Mouse (Mus musculus): ENCODE measurements at regions not wholly inside any gene's neighbourhood (a gene's known extent, or its start where the extent isn't known, plus 50 kb on each side); places are given as distances from the start of the nearest gene placed in this dataset.

- no peak overlapping the region for H3K9ac ChIP-seq (ENCODE audit: low read depth, low read length)
- TF ChIP-seq POLR2A (IDR thresholded peaks at IDR 0.05; ENCODE audit: extremely low read depth, insufficient read depth, low read length) (no peak), CTCF (IDR thresholded peaks at IDR 0.05; ENCODE audit: low read depth, low read length) (no peak)
These were observed 93.6 kb upstream of the Ifngr1 start for GRCm38 (mm10) chr10:19498112-19498511.

GRCm38 (mm10) chr10:19502874-19503273 is 88.9 kb upstream of the Ifngr1 start:
- no peak for DNase-seq (ENCODE audit: extremely low read depth, low read depth, low spot score)
- Histone ChIP-seq H3K27me3 (ENCODE audit: control insufficient read depth, insufficient read depth, low read length) (no peaks in the 10 kb centered on the region), H3K9ac (ENCODE audit: low read depth, low read length) (no peak overlapping the region), H3K4me3 (ENCODE audit: insufficient read depth, low read depth, low read length) (no peak overlapping the region), H3K27ac (replicated peaks; ENCODE audit: insufficient read depth, low read depth, low read length) (no peak overlapping the region), H3K36me3 (ENCODE audit: control insufficient read depth, insufficient read depth, low read length) (no peaks in the 10 kb centered on the region), H3K4me1 (ENCODE audit: control insufficient read depth, insufficient read depth, low read length) (no peaks in the 10 kb centered on the region), H3K79me2 (ENCODE audit: control insufficient read depth, insufficient read depth, low read length) (no peaks in the 10 kb centered on the region)
- 95% methylated on average over 4 of the region's 4 CpGs for WGBS
- TF ChIP-seq POLR2A (IDR thresholded peaks at IDR 0.05; ENCODE audit: extremely low read depth, insufficient read depth, low read length) (no peak), CTCF (IDR thresholded peaks at IDR 0.05; ENCODE audit: low read depth, low read length) (no peak)

More at GRCm38 (mm10) chr10:19498112-19498511, 93.6 kb upstream of the Ifngr1 start:
- Histone ChIP-seq H3K4me1 (ENCODE audit: control insufficient read depth, insufficient read depth, low read length) (no peaks in the 10 kb centered on the region; the same call in 1 of the 2 replicates), H3K4me3 (ENCODE audit: insufficient read depth, low read depth, low read length) (no peak overlapping the region), H3K36me3 (ENCODE audit: control insufficient read depth, insufficient read depth, low read length) (no peaks in the 10 kb centered on the region), H3K27ac (replicated peaks; ENCODE audit: insufficient read depth, low read depth, low read length) (no peak overlapping the region), H3K27me3 (ENCODE audit: control insufficient read depth, insufficient read depth, low read length) (no peaks in the 10 kb centered on the region), H3K79me2 (ENCODE audit: control insufficient read depth, insufficient read depth, low read length) (no peaks in the 10 kb centered on the region)
- no peak for DNase-seq (ENCODE audit: extremely low read depth, low read depth, low spot score)
- 86% methylated on average over 4 of the region's 4 CpGs for WGBS

DNA sequence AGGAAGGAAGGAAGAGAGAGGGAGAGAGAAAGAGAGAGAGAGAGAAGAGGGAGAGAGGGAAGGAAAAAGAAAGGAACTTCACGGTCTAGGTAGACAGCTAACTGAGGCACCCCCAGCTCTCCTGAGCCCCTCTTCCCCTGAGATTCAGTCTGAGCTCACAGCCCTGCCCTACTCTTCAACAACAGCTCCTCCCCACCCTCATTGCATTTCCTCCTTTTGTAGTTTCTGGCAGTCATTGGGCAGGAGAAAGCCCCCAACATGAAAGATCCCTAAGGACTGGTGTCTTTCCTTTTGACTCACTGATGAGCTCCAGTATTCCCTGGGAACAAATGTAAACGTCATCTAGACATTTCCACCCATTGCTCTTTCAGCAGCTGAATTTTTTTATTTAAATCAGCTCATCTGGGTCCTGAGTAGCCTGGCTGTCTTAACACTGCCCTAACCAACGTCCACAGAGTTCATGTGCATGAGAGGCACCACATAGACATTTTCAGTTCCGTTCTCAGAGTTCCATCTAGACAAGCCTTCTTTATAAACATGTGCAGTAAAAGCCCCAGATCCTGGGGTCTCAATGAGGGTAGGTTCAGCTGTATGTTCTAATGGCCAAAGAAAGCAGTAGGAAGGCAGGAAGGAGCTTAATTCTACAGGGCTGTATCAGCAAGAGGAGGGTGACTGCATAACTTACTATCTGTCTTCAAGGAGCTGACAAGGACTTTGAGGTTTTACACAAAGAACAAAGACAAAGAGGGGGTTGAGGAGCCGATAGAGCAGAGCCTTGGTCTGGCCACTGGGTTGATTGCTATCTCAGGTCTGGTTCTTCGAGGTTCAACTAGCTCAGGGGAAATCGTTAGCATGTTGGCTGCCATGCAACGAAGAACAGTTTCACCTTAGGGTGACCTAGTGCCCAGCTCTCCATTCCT is 87.6 kb upstream of the Ifngr1 start:
- H3K4me1 ChIP-seq (ENCODE audit: control insufficient read depth, insufficient read depth, low read length), result no peaks in the 10 kb centered on the region
- H3K79me2 ChIP-seq (ENCODE audit: control insufficient read depth, insufficient read depth, low read length), result no peaks in the 10 kb centered on the region
- no peaks in the 10 kb centered on the region for H3K36me3 ChIP-seq (ENCODE audit: control insufficient read depth, insufficient read depth, low read length)
- TF ChIP-seq POLR2A (IDR thresholded peaks at IDR 0.05; ENCODE audit: extremely low read depth, insufficient read depth, low read length), result no peak
- no peak for TF ChIP-seq CTCF (IDR thresholded peaks at IDR 0.05; ENCODE audit: low read depth, low read length)
- H3K27ac ChIP-seq (replicated peaks; ENCODE audit: insufficient read depth, low read depth, low read length), result no peak overlapping the region
- DNase-seq (ENCODE audit: extremely low read depth, low read depth, low spot score), result no peak
- WGBS, result 57% methylated on average over 8 of the region's 8 CpGs
- no peak overlapping the region for H3K9ac ChIP-seq (ENCODE audit: low read depth, low read length)
- H3K27me3 ChIP-seq (ENCODE audit: control insufficient read depth, insufficient read depth, low read length), result no peaks in the 10 kb centered on the region
- H3K4me3 ChIP-seq (ENCODE audit: insufficient read depth, low read depth, low read length), result no peak overlapping the region

DNA sequence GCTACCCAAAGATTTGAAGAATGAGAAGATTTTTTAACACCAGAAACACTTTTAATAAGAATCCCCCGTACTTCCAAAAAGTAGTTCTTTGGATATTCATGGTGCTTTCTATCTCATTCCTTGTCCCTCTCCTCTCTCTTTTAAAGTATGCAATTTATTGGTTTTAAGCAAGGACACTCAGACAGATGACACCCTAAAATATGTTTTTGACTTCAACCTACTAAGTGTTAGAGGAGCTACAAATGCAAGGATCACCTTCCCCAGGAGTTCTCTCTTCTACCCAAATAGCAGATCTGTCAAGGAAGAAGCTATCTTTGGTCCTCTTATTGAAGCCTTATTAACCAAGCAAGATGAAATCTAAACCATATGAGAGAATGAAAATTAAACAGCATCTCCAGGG is 86.6 kb upstream of the Ifngr1 start:
- Histone ChIP-seq H3K27ac (replicated peaks; ENCODE audit: insufficient read depth, low read depth, low read length) (no peak overlapping the region), H3K79me2 (ENCODE audit: control insufficient read depth, insufficient read depth, low read length) (no peaks in the 10 kb centered on the region), H3K27me3 (ENCODE audit: control insufficient read depth, insufficient read depth, low read length) (no peaks in the 10 kb centered on the region), H3K36me3 (ENCODE audit: control insufficient read depth, insufficient read depth, low read length) (no peaks in the 10 kb centered on the region), H3K9ac (ENCODE audit: low read depth, low read length) (no peak overlapping the region), H3K4me1 (ENCODE audit: control insufficient read depth, insufficient read depth, low read length) (no peaks in the 10 kb centered on the region), H3K4me3 (ENCODE audit: insufficient read depth, low read depth, low read length) (no peak overlapping the region)
- TF ChIP-seq CTCF (IDR thresholded peaks at IDR 0.05; ENCODE audit: low read depth, low read length), result no peak
- TF ChIP-seq POLR2A (IDR thresholded peaks at IDR 0.05; ENCODE audit: extremely low read depth, insufficient read depth, low read length), result no peak
- DNase-seq (ENCODE audit: extremely low read depth, low read depth, low spot score), result no peak
- 100% methylated on average over 1 of the region's 1 CpGs for WGBS

GRCm38 (mm10) chr10:19505979-19506378 is 85.8 kb upstream of the Ifngr1 start:
- WGBS, result 83% methylated on average over 6 of the region's 6 CpGs
- Histone ChIP-seq H3K4me1 (ENCODE audit: control insufficient read depth, insufficient read depth, low read length) (no peaks in the 10 kb centered on the region), H3K4me3 (ENCODE audit: insufficient read depth, low read depth, low read length) (no peak overlapping the region), H3K36me3 (ENCODE audit: control insufficient read depth, insufficient read depth, low read length) (no peaks in the 10 kb centered on the region), H3K27me3 (ENCODE audit: control insufficient read depth, insufficient read depth, low read length) (no peaks in the 10 kb centered on the region), H3K9ac (ENCODE audit: low read depth, low read length) (no peak overlapping the region), H3K79me2 (ENCODE audit: control insufficient read depth, insufficient read depth, low read length) (no peaks in the 10 kb centered on the region), H3K27ac (replicated peaks; ENCODE audit: insufficient read depth, low read depth, low read length) (no peak overlapping the region)
- TF ChIP-seq CTCF (IDR thresholded peaks at IDR 0.05; ENCODE audit: low read depth, low read length) (no peak), POLR2A (IDR thresholded peaks at IDR 0.05; ENCODE audit: extremely low read depth, insufficient read depth, low read length) (no peak)
- no peak for DNase-seq (ENCODE audit: extremely low read depth, low read depth, low spot score)

DNA sequence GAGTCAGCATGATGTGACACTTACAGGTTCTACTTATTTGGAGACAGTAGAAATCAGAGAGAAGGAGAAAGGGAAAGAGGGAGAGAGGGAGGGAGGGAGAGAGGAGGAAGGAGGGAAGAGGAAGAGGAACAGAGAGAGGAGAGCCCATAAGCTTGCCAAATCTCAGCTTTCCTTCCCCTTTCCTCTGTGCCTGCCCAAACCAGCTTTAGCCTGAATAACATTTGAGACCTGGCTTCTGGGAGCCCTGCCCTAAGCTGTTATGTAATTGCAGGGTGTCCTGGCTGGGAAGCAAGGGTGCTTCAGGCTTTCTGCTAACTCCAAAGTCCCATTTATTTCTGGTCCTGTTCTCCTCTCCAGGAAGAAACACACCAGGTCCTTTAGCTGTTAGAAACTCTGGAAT is 85.3 kb upstream of the Ifngr1 start:
- Histone ChIP-seq H3K79me2 (ENCODE audit: control insufficient read depth, insufficient read depth, low read length) (no peaks in the 10 kb centered on the region), H3K36me3 (ENCODE audit: control insufficient read depth, insufficient read depth, low read length) (no peaks in the 10 kb centered on the region), H3K27me3 (ENCODE audit: control insufficient read depth, insufficient read depth, low read length) (no peaks in the 10 kb centered on the region), H3K27ac (replicated peaks; ENCODE audit: insufficient read depth, low read depth, low read length) (no peak overlapping the region), H3K4me3 (ENCODE audit: insufficient read depth, low read depth, low read length) (no peak overlapping the region), H3K9ac (ENCODE audit: low read depth, low read length) (no peak overlapping the region), H3K4me1 (ENCODE audit: control insufficient read depth, insufficient read depth, low read length) (no peaks in the 10 kb centered on the region)
- TF ChIP-seq CTCF (IDR thresholded peaks at IDR 0.05; ENCODE audit: low read depth, low read length) (no peak), POLR2A (IDR thresholded peaks at IDR 0.05; ENCODE audit: extremely low read depth, insufficient read depth, low read length) (no peak)
- DNase-seq (ENCODE audit: extremely low read depth, low read depth, low spot score), result no peak
